Mouse (Mus musculus) limb, embryonic 12.5 days (tissue): Measurements from ENCODE around the gene Cldn34d. TPM values are rescaled to one million over a fixed set of nuclear protein-coding genes. Genes with fewer than 3 reads are reported as not detected.

Experiments used
- ATAC-seq: fragments of 200-750 bp; cut with Nextera tagmentation; 2 replicates; pipeline ENCODE4 v1.8.0; 2017; ENCODE audit warnings: low read depth, moderate TSS enrichment; ENCODE audit not compliant: insufficient number of reproducible peaks, insufficient read depth, low FRiP score, low TSS enrichment
- H3K27ac ChIP-seq: fragments of 300-500 bp; sonication (generic); 2 replicates; pipeline ENCODE4 v1.5.1; 2016; ENCODE audit warnings: mild to moderate bottlenecking, moderate library complexity
- H3K27me3 ChIP-seq: fragments of 300-500 bp; sonication (generic); 2 replicates; pipeline ENCODE4 v1.6.1; 2016; ENCODE audit warnings: mild to moderate bottlenecking, moderate library complexity
- H3K36me3 ChIP-seq: fragments of 300-500 bp; sonication (generic); 2 replicates; pipeline ENCODE4 v1.6.1; 2016; ENCODE audit warnings: mild to moderate bottlenecking, moderate library complexity
- H3K4me1 ChIP-seq: fragments of 300-500 bp; sonication (generic); replicated peaks from 2 replicates; pipeline ENCODE4 v1.6.1; 2016
- H3K4me2 ChIP-seq: fragments of 300-500 bp; sonication (generic); 2 replicates; pipeline ENCODE4 v1.6.1; 2016; ENCODE audit warnings: mild to moderate bottlenecking, moderate library complexity
- H3K4me3 ChIP-seq: fragments of 300-500 bp; sonication (generic); replicated peaks from 2 replicates; pipeline ENCODE4 v1.5.1; 2016; ENCODE audit warnings: mild to moderate bottlenecking
- H3K9ac ChIP-seq: fragments of 300-500 bp; sonication (generic); replicated peaks from 2 replicates; pipeline ENCODE4 v1.6.1; 2016; ENCODE audit warnings: mild to moderate bottlenecking, moderate library complexity
- H3K9me3 ChIP-seq: fragments of 300-500 bp; sonication (generic); 2 replicates; pipeline ENCODE4 v1.6.1; 2016; ENCODE audit warnings: mild to moderate bottlenecking, moderate library complexity
- WGBS: fragments of 180-500 bp; shearing (Covaris S2); methylation state at CpG from one replicate; pipeline ENCODE4 v1.1.7; 2016; 5-methylcytosine and 5-hydroxymethylcytosine counted together
- polyA plus RNA-seq: library from polyadenylated mRNA; unstranded; fragments of >200 nt; fragmentation: Nextera tagmentation; extraction: Ambion mirVana; gene quantifications from 2 replicates; pipeline ENCODE4 v1.2.1, GENCODE M21; 2016

The Cldn34d gene
- not detected in 2 replicates for polyA plus RNA-seq

GRCm38 (mm10) chrX:76602824-76603223, at the start of gene Cldn34d:
TSS of gene Cldn34d (minus strand) at chrX:76602924.
- Histone ChIP-seq H3K27me3 (no peaks in the 10 kb centered on the region), H3K9me3 (peaks cover 5% of the 10 kb centered on the region), H3K27ac (no peak within 1 kb of the TSS), H3K36me3 (no peaks in the 10 kb centered on the region), H3K4me3 (no peak within 1 kb of the TSS), H3K4me2 (no peak within 1 kb of the TSS), H3K9ac (no peak within 1 kb of the TSS), H3K4me1 (no peaks in the 10 kb centered on the region)
- WGBS = 88% methylated on average over 1 of the region's 1 CpGs
- no peak for ATAC-seq

GRCm38 (mm10) chrX:76598459-76599206, 4.1 kb downstream of the Cldn34d start:
- peak; percentile 100 for ATAC-seq
- H3K36me3 ChIP-seq = no peaks in the 10 kb centered on the region
- 50% methylated on average over 6 of the region's 6 CpGs for WGBS
- H3K9ac ChIP-seq = no peak overlapping the region
- H3K4me3 ChIP-seq = no peak overlapping the region
- H3K4me1 ChIP-seq = no peaks in the 10 kb centered on the region
- no peaks in the 10 kb centered on the region for H3K27me3 ChIP-seq
- no peak overlapping the region for H3K27ac ChIP-seq
- H3K9me3 ChIP-seq = peaks cover 5% of the 10 kb centered on the region
- no peak overlapping the region for H3K4me2 ChIP-seq

Other genes starting within 250 kb of the Cldn34d start
- not detected in 2 replicates for gene Cldn34b4, start 209.6 kb downstream of the Cldn34d start, polyA plus RNA-seq